Mouse (Mus musculus) intestine, postnatal 0 days (tissue): ENCODE results near the gene Gxylt2. TPM values are rescaled to one million over a fixed set of nuclear protein-coding genes. Genes with fewer than 3 reads are reported as not detected.

ENCODE experiments used
- ATAC-seq: fragments of 200-750 bp; cut with Nextera tagmentation; 2 replicates; pipeline ENCODE4 v1.8.0; 2017; ENCODE audit warnings: mild to moderate bottlenecking, moderate TSS enrichment, moderate library complexity
- H3K27ac ChIP-seq: fragments of 300-500 bp; sonication (generic); 2 replicates; pipeline ENCODE4 v1.5.1; 2014; ENCODE audit warnings: mild to moderate bottlenecking, low read depth, low read length, moderate library complexity
- H3K27me3 ChIP-seq: fragments of 300-500 bp; sonication (generic); replicated peaks from 2 replicates; pipeline ENCODE4 v1.6.1; 2014; ENCODE audit warnings: low read length, mixed read lengths; ENCODE audit not compliant: control insufficient read depth, insufficient read depth
- H3K36me3 ChIP-seq: fragments of 300-500 bp; sonication (generic); 2 replicates; pipeline ENCODE4 v1.6.1; 2014; ENCODE audit warnings: mild to moderate bottlenecking, moderate library complexity; ENCODE audit not compliant: control insufficient read depth, insufficient read depth
- H3K4me1 ChIP-seq: fragments of 300-500 bp; sonication (generic); replicated peaks from 2 replicates; pipeline ENCODE4 v1.6.1; 2014; ENCODE audit warnings: antibody characterized with exemption, low read length, mixed read lengths; ENCODE audit not compliant: control insufficient read depth, insufficient read depth
- H3K4me2 ChIP-seq: fragments of 300-500 bp; sonication (generic); replicated peaks from 2 replicates; pipeline ENCODE4 v1.6.1; 2014; ENCODE audit warnings: low read depth, mild to moderate bottlenecking, moderate library complexity
- H3K4me3 ChIP-seq: fragments of 300-500 bp; sonication (generic); 2 replicates; pipeline ENCODE4 v1.5.1; 2014; ENCODE audit warnings: low read depth, low read length
- H3K9ac ChIP-seq: fragments of 300-500 bp; sonication (generic); 2 replicates; pipeline ENCODE4 v1.6.1; 2014; ENCODE audit warnings: mild to moderate bottlenecking, low read depth, low read length
- H3K9me3 ChIP-seq: fragments of 300-500 bp; sonication (generic); 2 replicates; pipeline ENCODE4 v1.6.1; 2016; ENCODE audit warnings: mixed run types; ENCODE audit not compliant: control insufficient read depth
- CTCF ChIP-seq: sonication (generic); IDR thresholded peaks from 2 replicates; pipeline ENCODE4 v1.5.1; 2016; ENCODE audit warnings: low read depth, mild to moderate bottlenecking, control low read depth, antibody characterized with exemption, moderate library complexity
- WGBS: fragments of 180-500 bp; shearing (Covaris S2); extraction: QIAGEN DNeasy Blood & Tissue Kit; methylation state at CpG from one replicate; pipeline ENCODE4 v1.1.7; 2014; 5-methylcytosine and 5-hydroxymethylcytosine counted together
- polyA plus RNA-seq: library from polyadenylated mRNA; unstranded; fragments of >200 nt; fragmentation: Nextera tagmentation; extraction: Ambion mirVana; gene quantifications from 2 replicates; pipeline ENCODE4 v1.2.1, GENCODE M21; 2015

The Gxylt2 gene
- polyA plus RNA-seq, 1 experiment from 2014 or later: 0.12 TPM

GRCm38 (mm10) chr6:100758431-100759208 is 54.1 kb downstream of the Gxylt2 start:
- Histone ChIP-seq H3K27me3 (no peaks in the 10 kb centered on the region), H3K9me3 (no peaks in the 10 kb centered on the region), H3K4me3 (no peak overlapping the region), H3K36me3 (no peaks in the 10 kb centered on the region), H3K4me1 (no peaks in the 10 kb centered on the region), H3K4me2 (no peak overlapping the region), H3K9ac (no peak overlapping the region), H3K27ac (no peak overlapping the region)
- no peak for TF ChIP-seq CTCF
- 70% methylated on average over 4 of the region's 4 CpGs for WGBS
- ATAC-seq: no peak

GRCm38 (mm10) chr6:100767756-100768155 is 63.2 kb downstream of the Gxylt2 start:
- H3K9ac ChIP-seq: no peak overlapping the region
- H3K9me3 ChIP-seq: no peaks in the 10 kb centered on the region
- 77% methylated on average over 4 of the region's 4 CpGs for WGBS
- H3K4me3 ChIP-seq: no peak overlapping the region
- H3K36me3 ChIP-seq: no peaks in the 10 kb centered on the region
- no peak for ATAC-seq
- no peak for TF ChIP-seq CTCF
- H3K27me3 ChIP-seq: no peaks in the 10 kb centered on the region
- no peaks in the 10 kb centered on the region for H3K4me1 ChIP-seq
- H3K27ac ChIP-seq: no peak overlapping the region
- H3K4me2 ChIP-seq: no peak overlapping the region

DNA sequence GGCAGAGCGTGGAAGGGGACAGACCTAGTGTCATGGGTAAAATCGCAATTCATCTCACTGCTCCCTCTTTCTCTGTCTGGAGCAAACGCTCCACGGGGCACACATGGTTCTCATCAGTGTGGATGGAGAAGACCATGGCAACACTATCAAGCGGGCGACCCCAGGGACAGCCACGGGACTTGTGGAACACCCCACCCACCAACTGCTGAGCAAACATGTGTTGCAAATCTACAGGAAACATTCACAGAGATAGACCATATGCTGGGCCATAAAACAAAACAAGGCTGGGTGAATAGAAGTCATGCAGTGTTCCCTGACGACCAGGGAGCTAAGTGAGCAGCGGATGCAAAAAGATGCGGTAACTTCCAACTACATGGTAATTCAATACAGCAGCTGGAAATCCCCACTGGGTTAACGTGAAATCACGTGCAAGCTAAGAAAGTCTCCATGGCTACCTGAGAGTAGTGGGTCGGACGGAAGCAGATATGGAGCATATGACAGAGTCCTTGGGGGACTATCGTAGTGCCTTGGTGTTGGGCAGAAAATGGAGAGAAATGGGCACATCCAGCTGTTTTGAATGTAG is 71.5 kb downstream of the Gxylt2 start:
- ATAC-seq: no peak
- Histone ChIP-seq H3K9ac (no peak overlapping the region), H3K27me3 (no peaks in the 10 kb centered on the region), H3K4me1 (no peaks in the 10 kb centered on the region), H3K27ac (no peak overlapping the region), H3K4me3 (no peak overlapping the region), H3K36me3 (no peaks in the 10 kb centered on the region), H3K9me3 (no peaks in the 10 kb centered on the region), H3K4me2 (no peak overlapping the region)
- WGBS: 75% methylated on average over 15 of the region's 15 CpGs
- TF ChIP-seq CTCF: no peak

DNA sequence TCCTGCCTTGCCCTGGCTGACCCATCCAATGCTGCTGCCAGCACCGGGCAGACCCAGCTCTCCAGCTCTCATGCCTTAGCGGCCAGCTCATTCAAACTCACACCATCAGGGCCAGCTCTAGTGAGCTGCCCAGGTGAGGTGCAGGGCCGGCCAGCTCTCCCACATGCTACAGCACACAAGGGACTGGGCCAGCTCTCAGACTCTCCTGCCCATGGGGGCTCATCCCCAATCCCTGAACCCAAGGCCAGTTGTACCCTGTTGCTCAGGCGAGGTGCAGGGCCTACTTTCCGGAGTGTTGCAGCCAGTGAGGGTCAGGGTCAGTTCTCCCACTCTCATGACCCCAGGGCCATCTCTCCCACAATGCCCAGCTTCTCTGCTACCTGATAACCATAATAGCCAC is 74.1 kb downstream of the Gxylt2 start:
- WGBS: 93% methylated on average over 5 of the region's 5 CpGs
- H3K4me3 ChIP-seq: no peak overlapping the region
- ATAC-seq: no peak
- no peaks in the 10 kb centered on the region for H3K36me3 ChIP-seq
- no peak for TF ChIP-seq CTCF
- no peaks in the 10 kb centered on the region for H3K4me1 ChIP-seq
- H3K9me3 ChIP-seq: no peaks in the 10 kb centered on the region
- H3K4me2 ChIP-seq: no peak overlapping the region
- no peaks in the 10 kb centered on the region for H3K27me3 ChIP-seq
- H3K9ac ChIP-seq: no peak overlapping the region
- H3K27ac ChIP-seq: no peak overlapping the region

DNA sequence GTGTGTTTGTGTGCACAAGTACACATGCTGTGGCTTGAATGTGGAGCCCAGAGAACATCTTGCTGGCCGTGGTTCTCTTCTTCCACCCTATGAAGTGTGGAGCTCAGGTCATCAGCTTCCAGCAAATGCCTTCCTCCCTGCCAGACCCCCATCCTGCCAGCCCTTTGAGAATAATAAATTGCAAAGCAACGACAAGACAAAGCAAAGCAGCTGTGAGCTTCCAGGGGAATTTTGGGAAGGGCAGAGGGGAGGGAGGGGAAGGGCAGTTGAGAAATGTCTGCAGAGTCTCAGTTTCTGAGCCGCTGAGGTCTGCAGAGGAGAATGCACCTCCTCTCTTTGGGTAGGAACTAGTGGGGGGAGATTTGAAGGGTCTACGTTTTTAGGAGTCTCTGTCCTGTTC is 75.9 kb downstream of the Gxylt2 start:
- 25% methylated on average over 4 of the region's 4 CpGs for WGBS
- Histone ChIP-seq H3K36me3 (no peaks in the 10 kb centered on the region), H3K27ac (no peak overlapping the region), H3K4me1 (no peaks in the 10 kb centered on the region), H3K4me2 (no peak overlapping the region), H3K4me3 (no peak overlapping the region), H3K27me3 (no peaks in the 10 kb centered on the region), H3K9ac (no peak overlapping the region), H3K9me3 (no peaks in the 10 kb centered on the region)
- ATAC-seq: no peak
- TF ChIP-seq CTCF: no peak

- H3K27me3 ChIP-seq: no peaks in the 10 kb centered on the region
- no peak for TF ChIP-seq CTCF
- no peak overlapping the region for H3K9ac ChIP-seq
- 78% methylated on average over 6 of the region's 6 CpGs for WGBS
- no peak overlapping the region for H3K4me2 ChIP-seq
- H3K4me1 ChIP-seq: no peaks in the 10 kb centered on the region
- no peaks in the 10 kb centered on the region for H3K36me3 ChIP-seq
- no peak for ATAC-seq
- no peak overlapping the region for H3K27ac ChIP-seq
- H3K4me3 ChIP-seq: no peak overlapping the region
- no peaks in the 10 kb centered on the region for H3K9me3 ChIP-seq
Observed at GRCm38 (mm10) chr6:100781644-100782043, 77.1 kb downstream of the Gxylt2 start.
